Mouse (Mus musculus): ENCODE results near the gene Coq6.
A peak's percentile ranks its signal among the peaks of the same experiment; 100 is the strongest.
"Not testable (repeated sequence)": the region's sequence is repeated elsewhere in the genome, so short reads cannot be mapped to it uniquely, and the experiment has no call there.

Coq6 gene

DNA sequence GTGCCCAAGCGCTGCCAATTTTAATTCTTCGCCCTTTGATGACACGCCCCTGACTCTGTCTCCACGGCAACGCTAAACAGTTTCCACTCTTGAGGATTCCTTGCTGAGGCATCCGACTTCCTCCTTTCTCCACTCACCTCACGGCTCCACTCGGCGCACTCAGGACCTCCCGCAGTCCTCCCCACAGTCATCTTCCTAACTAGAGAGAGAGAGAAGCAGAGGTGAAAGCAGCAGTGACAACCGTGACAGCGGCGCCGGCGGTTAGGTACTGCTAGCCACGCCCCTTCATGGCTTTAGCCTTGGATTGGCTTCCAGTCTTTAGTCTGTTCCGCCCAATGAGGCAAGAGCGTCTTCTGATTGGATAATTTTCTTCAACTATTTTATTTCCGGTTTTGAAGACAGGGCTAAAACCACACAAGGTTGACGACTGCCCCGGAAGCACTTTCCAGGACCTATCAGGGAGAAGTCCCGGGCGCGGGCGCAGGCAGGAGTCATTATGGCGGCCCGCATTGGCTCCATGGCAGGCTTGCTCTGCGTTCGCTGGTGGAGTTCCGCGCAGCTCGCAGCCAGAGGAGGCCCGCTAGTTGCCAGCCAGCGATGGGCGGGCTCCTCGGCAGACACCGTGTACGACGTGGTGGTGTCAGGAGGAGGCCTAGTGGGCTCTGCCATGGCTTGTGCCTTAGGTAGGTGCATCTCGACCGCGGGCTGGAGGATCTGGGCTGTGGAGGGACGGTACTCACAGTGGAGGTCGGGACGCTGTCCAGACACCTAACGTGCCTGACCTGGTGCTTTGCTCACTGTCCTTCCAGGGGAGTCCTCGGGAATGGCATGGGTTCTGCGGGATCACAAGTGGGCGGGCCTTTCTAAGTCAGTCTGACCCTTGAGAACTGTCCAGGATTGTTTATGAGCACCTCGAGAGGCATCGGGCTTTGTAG is at the start of gene Coq6, which contains the start of gene Fam161b:
Gene Coq6, plus strand, starts transcription at position 103 of the 935 bp plus-strand sequence.
Gene Fam161b, minus strand, starts transcription at position 279 of the 935 bp plus-strand sequence.
- peak; percentile 98 for DNase-seq (ENCODE audit: low spot score)

DNA sequence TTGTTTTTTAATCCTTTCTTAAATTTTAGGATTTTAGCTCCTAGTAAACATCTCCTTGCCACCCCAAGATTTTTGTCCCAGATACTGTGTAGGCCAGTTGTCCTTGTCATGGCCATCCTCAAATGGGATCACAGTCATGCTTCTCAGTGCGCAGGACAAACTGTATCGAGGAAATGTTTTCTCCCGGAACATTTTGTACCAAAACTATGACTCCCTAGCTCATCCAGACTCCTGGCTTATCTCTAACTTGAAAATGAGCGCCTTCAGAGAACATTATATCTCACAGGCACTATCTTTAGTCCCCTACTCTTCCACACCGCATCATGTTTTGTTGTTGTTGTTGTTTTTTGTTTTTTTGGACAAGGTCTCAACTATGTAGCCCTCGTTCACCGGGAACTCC is 45.5 kb upstream of the Coq6 start:
- no peak for DNase-seq (ENCODE audit: low spot score)

DNA sequence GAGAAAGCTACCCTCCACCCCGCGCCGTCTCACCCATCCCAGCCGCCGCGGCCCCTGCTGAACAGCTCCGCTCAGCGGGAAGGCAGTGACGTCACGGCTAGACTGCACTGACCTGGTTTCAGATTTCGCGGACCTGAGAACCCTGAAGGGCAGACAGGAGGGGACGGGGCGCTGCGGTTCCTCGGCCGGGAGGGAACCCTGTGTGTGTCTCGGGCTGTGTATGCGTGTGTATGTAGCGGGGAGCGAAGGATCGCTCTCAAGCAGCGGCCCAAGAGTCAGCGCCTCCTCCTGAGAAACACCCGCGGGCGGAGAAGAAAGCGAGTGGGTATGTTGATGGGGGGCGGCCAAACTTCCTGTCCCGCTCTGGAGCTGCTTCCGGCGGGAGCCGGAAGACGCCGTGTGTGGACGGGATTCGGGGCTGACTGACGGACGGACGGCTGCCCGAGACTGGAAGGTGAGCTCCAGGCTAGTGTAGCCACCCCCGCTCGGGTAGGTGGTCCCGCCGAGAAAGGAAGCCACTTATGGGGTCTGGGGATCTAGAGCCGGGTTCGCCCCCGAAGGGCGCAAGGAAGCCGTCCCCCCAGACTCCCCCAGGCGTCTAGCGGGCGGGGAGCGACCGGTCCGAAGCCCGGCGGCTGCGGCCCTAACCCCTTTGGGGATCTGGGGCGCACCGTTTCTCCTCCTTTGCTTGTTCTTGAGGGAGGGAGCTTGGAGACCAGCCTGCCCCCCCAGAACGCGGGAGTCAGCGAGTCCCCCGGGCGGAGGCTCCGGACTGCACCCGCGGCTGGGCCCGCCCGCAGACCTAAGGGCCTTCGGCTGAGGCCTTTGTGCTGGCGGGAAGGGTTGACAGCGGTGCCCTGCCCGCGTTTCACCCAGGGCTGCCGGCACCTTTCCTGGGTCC is 44.5 kb upstream of the Coq6 start, which contains the start of gene Zfp410:
Gene Zfp410, plus strand, starts transcription at position 132 of the 901 bp plus-strand sequence.
- peak; percentile 75 for DNase-seq (ENCODE audit: low spot score)

DNA sequence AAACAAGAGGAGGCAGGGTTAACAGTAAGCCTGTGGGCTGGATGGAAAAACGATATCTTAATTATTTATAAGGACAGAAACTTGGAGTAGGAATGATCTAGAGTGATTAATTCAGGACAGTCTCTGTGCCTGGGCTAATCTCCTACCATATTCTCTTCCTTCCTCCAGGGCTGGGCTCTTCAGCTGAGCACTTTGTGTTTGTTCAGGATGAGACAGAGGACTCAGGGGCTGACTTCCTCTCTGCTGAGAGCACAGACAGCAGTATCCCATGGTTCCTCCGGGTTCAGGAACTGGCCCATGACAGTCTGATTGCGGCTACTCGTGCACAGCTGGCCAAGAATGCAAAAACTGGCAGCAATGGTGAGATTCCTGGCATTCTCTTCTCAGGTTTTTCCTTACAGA is 34.3 kb upstream of the Coq6 start:
- DNase-seq (ENCODE audit: low spot score) = peak; percentile 23

DNA sequence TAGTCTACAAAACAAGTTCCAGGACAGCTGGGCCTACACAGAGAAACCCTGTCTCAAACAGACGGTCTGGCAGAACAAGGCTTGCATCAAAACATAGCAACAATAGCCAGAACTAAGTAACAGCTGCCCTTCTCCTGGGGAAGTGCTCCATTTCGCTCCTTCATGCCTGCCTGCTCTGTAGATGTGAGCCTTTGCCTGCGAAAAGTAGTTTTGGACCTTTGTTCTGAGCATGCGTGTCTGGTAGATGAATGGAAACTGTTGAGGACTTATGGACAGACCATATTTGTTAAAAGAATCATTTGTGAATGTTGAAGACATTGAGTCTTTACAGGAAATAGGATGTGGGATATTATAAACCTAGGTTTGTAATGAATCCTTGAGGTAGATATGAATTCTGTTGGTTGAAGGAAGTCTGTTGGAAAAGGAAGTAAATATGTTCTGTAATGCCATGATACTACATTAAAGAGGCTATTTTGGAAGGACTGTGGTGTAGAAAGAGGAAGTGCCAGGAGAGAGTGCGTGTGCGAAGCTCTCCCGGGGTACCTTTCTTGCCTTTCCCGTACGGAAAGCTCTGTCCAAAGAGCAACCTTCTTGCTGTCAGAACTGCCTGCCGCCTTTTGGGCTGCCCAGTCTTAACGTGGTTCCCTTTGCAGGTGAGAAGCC is 24.4 kb upstream of the Coq6 start:
- no peak for DNase-seq (ENCODE audit: low spot score)

DNA sequence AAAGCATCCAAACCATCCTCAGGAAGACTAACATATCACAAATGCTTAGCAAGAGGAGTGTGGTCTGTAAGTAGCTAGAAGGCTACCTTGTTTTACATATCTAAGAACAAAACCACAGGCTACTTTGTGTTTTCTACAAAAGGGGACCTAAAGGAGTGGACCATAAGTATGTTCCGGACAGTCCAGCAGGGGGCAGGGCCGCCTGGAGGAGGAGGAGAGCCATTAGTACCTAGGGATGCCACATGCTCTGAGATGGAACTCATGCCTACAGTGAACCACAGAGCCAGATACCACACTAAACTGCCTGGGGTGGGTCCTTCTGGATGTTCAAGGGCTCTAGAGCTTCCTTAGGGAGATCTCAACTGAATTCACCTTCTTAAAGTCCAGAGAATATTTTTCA is 14.3 kb upstream of the Coq6 start:
- DNase-seq (ENCODE audit: low spot score) = peak; percentile 65

DNA sequence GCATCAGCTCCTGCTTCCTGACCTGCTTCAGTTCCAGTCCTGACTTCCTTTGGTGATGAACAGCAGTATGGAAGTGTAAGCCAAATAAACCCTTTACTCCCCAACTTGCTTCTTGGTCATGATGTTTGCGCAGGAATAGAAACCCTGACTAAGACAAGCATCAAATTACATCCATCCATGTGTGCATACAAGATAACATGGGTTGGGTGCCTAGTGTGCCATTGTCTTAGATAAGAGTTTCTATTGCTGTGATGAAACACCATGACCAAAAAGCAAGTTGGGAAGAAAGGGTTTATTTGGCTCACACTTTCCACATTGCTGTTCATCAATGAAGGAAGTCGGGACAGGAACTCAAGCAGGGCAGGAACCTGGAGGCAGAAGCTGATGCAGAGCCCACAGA is 2.8 kb upstream of the Coq6 start:
- not testable (repeated sequence) for DNase-seq (ENCODE audit: low spot score)

DNA sequence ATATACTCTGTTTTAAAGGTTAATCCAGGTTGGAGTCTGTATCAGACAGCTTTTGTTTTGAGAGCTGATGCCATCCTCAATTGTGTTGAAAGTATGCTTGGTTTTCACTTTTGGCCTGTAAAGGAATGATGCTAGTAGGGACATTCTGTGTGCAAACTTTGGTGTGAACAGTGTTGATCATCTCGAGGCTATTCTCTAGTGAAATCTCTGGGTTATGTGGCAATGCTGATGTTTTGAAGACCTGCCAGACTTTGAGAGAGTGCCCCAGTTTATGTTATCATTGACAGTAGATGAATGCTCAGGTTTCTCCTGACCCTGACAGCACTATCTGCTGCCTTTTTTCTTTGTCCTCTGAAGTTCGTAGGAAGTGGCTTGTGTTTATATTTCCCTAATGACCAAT is 1.4 kb downstream of the Coq6 start:
- peak; percentile 54 for DNase-seq (ENCODE audit: low spot score)

DNA sequence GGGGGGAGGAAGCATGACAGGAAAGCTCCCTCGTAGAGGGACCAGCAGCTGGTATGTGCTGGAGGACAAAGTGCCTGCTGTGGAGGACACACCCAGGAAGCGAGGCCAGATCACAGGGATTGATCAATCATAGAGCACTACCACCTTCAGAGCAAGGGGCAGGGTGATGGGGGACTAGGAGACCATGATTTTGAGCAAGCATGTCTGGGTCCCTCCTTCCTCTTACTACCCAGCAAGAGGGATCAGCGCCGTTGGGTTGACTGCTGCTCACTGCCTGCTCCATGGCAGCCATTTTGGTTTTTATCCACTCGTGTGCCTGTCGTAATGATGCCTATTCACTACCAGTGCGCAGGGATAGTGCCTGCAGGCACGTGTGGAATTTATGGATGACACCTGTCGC is 2.8 kb downstream of the Coq6 start:
- DNase-seq (ENCODE audit: low spot score) = no peak

DNA sequence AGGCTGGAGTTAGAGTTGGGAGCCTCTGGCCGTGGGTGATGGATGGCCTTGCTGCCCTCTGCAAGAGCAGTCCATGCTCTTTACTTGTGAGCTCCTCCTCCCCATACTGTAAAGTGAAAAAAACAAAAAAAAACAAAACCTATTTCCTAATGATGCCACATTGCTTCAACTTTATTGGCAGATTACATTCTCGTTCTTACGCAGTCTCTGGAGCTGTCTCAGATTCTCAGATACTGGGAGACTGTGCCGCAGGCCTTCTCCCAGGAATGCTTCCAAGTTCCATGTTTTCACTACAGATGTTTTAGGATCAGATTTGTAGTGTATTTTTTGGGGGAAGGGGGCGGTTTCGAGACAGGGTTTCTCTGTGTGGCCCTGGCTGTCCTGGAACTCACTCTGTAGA is 3.7 kb downstream of the Coq6 start:
- DNase-seq (ENCODE audit: low spot score) = peak; percentile 82

DNA sequence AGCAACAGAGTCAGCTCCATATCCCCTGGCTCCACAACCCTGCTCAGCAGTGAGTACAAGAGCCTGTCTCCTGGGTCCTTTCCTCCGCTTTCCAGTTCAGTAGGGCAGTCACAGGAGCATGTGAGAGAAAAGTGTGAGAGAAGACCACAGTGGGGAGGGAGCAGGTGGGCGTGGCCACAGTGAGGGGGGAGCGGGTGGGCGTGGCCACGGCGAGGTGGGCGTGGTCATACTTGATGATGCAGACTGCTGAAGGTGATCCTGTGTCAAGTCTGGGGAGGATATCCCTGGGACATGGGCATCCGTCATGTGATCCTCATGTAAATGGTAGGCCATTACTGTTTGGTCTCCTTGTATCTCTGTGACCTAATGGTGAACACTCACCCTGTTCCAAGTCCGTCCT is 5.5 kb downstream of the Coq6 start:
- DNase-seq (ENCODE audit: low spot score) = no peak

DNA sequence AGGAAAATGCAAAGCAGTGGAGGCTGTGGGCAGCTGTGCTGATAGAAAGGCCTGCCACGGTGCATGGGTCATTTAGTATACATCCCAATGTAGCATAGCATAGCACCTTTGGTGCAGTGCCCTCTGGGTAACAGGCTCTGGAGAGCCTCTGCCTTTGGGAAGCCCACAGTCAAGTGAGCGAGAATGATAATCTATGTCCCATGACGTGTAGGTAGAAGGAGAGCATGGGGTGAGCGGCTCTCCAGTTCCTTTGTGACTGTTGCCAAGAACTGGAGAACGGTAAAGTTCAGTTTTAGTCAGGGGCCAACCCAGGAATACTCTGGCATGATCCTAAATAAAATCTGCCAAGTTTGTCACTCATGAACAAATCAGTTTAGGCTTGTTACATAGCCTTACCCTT is 10.2 kb downstream of the Coq6 start:
- no peak for DNase-seq (ENCODE audit: low spot score)

DNA sequence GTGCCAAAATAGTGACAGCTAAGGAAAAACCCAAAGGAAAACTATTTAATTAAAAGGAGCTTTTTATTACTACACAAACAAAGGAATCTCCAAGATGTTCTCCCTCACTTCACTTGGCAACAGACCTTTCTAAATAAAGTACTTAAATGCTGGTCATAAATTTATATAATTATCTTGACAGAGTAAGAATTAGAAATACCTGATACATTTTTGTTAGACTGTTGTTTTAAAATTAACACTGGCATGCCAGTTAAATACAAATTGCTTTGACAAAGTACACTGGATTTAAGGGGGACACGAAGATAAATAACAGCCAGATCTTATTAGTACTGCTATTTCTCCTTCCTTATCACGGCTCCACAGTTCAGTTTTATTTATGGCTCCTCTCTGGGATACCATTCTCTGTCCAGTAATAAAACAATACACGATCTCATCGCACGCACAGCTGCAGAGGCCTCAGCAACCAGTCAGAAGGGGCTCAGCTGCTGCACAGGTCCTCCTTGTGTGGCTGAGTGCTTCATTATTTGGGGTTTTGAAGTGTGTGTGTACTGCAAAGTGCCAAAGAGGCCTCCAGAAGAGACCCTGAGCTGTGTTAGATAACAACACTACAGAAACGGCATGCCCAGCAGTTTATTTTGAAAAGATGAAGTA is 12.5 kb downstream of the Coq6 start:
- no peak for DNase-seq (ENCODE audit: low spot score)

DNA sequence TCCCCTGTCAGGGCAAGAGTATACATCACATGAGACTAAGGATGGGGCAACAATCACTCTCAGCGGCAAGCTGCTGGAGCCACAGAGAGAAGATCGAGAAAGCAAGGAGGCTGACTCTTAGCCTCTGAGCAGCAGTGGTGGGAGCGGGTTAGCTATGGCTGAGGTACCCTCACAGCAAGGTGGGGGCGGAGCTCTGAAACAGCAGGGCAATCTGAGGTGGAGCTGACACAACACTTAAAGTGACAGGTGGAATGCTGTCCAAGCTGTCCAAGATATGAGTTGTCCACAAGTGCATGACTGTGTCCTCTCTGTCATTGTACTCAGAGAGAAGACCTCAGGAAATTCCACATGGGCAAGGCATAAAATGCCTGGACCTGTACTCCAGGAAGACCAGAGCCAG is 20.9 kb downstream of the Coq6 start:
- DNase-seq (ENCODE audit: low spot score) = no peak

DNA sequence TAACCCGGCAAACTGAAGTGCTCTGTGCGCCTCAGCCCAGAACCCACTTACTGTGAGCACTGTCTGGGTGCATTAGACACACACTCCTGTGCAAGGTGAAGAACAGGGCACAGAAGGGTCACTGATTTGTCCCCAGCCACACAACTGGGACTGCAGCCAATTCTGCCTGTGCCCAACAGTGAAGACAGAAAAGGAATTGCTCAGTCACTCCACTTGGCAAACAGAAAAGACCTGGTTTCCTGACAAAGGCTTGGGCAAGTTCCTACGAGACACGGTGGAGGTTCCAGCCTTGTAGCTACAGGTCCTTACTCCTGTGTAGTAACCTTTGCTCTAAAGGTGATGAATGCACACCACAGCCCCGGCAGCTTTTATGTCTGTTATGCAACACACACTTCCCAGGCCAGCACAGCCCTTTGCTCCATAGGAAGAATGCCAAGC is 23.2 kb downstream of the Coq6 start:
- peak; percentile 93 for DNase-seq (ENCODE audit: low spot score)

DNA sequence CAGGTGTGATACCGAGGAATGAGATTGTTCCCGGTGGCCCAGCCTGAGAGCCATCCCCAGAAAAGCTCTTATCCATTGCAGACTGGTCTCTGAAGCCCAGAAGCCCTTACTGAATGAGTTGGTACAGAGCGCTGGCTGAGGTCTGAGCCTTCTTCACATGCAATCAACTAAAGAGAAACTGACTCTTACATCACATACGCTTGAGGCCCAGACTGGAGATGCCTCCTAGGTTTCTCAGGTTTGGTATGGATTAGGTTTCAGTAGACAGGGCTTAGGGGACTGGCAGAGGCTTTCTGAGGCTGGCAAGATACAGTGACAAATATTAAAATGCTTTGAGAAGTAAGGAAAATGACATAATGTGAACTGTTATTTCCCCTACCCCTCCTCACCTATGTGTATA is 24.0 kb downstream of the Coq6 start:
- peak; percentile 37 for DNase-seq (ENCODE audit: low spot score)

DNA sequence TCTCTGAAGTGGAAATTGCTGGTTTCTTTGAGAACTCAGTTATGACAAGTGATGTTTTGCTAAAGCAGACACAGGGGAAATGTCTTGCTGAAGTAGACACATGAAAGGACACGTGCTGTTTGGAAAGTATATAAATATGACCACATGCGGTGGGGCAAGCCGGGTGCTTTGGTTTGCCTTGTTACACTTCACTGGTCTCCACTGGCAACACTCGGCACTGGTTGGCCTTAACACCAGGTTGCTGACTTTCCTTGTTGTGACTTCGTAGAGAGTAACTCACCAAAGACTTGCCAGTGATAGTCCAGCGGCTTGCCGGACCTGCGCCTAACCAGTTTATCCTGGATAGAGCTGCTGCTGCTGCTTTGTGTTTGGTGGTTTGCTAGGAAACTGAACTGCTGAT is 26.6 kb downstream of the Coq6 start:
- no peak for DNase-seq (ENCODE audit: low spot score)

DNA sequence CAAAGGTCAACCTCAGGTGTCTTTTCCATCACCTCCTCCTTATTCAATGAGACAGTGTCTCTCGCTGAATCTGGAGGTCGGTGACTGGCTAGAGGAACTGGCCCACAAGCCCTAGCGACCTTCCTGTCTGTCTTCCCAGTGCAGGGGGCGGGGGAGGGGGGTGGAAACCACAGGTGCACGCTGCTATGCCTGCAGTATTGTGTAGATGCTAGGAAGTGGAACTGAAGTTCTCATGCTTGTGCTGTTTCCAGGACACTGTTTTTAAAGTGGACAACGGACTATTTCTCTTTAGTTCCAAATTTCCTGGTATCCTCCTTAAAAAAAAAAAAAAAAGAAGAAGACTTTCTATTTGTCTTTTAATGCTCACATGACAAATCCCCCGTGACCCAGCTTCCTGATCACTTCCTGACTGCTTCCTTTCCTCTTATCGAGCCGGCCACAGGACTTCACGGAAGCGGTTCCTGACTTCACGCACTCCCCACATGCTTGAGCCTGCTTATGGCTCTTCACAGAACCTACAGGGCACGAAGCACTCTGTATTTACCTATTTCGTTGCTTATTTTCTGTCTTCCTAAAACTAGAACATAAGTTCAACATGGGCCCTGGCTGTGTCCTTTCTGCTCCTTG is 27.4 kb downstream of the Coq6 start:
- no peak for DNase-seq (ENCODE audit: low spot score)

DNA sequence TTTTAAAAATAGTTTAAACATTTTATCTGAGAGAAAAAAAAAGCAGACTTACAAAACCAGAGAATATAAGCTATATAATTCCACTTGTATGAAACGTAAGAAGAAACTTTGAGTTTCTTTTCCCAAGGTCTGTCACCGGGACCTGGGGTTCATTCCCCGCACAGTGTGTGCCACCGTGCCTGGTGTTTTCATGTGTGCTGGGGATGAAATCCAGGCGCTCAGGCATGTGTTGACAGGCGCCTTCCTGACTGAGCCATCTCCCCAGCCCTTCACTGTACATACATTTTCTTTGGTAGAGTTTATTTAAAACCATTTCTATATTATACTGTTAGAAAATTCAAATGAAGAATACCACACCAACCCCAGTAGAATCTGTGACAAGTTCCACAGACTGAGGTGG is 28.9 kb downstream of the Coq6 start:
- no peak for DNase-seq (ENCODE audit: low spot score)

DNA sequence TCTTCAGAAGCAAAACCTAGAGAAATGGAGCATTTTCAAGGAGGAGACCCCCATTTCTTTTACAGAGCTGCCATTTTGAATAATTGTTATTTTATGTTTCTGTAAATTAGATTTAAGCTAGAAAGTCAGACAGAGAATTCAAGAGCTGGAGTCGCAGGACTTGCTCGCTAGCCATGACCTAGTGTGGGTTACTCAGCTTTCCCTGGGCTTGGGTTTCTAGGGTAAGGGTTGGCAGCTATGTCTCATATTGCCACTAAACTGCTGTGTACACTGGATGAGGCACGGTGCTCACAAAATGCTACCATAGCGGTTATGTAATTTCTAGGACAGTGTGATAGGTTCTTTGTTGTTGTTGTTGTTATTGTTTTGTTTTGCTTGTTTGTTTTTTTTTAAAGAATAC is 31.2 kb downstream of the Coq6 start:
- DNase-seq (ENCODE audit: low spot score) = peak; percentile 68

DNA sequence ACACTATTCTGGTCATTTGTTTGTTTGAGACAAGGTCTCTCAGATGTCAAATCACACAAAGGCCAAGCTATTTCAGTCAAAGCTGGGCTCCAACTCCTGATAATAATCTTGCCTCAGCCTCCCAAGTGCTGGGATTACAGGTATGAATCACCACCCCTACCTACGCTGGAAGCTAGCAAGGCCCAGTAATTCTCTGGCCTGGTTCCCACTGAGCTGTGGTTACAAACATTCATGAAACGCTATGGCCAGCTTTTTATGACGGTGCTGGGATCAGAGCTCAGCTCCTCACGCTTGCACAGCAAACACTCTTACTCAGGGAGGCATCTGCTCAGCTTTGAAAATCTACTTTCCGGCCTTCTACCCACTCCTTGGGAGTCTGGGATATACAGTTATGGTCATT is 32.4 kb downstream of the Coq6 start:
- DNase-seq (ENCODE audit: low spot score) = no peak
